8 mouse cellular contexts compared by ENCODE assay signal in genomic region chr4:150132692-150133271, GRCm38 (mm10). TPM values are rescaled to one million over a fixed set of nuclear protein-coding genes. Genes with fewer than 3 reads are reported as not detected.
DNase-seq lines count a peak whose midpoint lies in the region; ATAC-seq and TF ChIP-seq lines count a peak whose summit lies in the region.

No protein-coding gene starts in this region.

- DNase-seq in ZHBTc4 (ENCODE audit: low read depth, low spot score) = peak; percentile 58
- peak; percentile 12 to 25 for DNase-seq in heart, postnatal 36 days
- DNase-seq in layer of hippocampus, adult 9-10 months (ENCODE audit: low spot score) = no peak
- DNase-seq in embryo, embryonic 10.5 days (ENCODE audit: low spot score) = no peak
- no peak for DNase-seq in cerebellum, adult 9-11 months

- H3K4me1 ChIP-seq in limb, embryonic 12.5 days (replicated peaks) = peaks cover 20% of the 10 kb centered on the region

- H3K27ac ChIP-seq in limb, embryonic 12.5 days = no peak overlapping the region

- H3K79me3 ChIP-seq in C2C12 (ENCODE audit: low read depth) = no peaks in the 10 kb centered on the region

- peak overlapping the region; percentile 48 for H3K4me2 ChIP-seq in limb, embryonic 12.5 days

- WGBS in limb, embryonic 12.5 days = 31% methylated on average over 24 of the region's 24 CpGs

- TF ChIP-seq CTCF in C2C12 (IDR thresholded peaks at IDR 0.05; ENCODE audit: control insufficient read depth, insufficient read depth, insufficient read length) = no peak

- H3K36me3 ChIP-seq in C2C12 (ENCODE audit: control insufficient read depth, insufficient read depth) = no peaks in the 10 kb centered on the region
- no peaks in the 10 kb centered on the region for H3K36me3 ChIP-seq in limb, embryonic 12.5 days

- H3K27me3 ChIP-seq in C2C12 (ENCODE audit: control insufficient read depth, insufficient read depth, insufficient read length) = no peaks in the 10 kb centered on the region
- H3K27me3 ChIP-seq in limb, embryonic 12.5 days = no peaks in the 10 kb centered on the region; the same call in 1 of the 2 replicates

- no peaks in the 10 kb centered on the region for H3K9me3 ChIP-seq in limb, embryonic 12.5 days

- no peaks in the 10 kb centered on the region for H3K79me2 ChIP-seq in C2C12 (ENCODE audit: control insufficient read depth, insufficient read depth)

- intact Hi-C loops in heart, postnatal 36 days (cut with DNase I) = no loop called here

- H3ac ChIP-seq in C2C12 (ENCODE audit: control insufficient read depth, insufficient read length, low read depth) = no peak overlapping the region

- no peak for ATAC-seq in limb, embryonic 12.5 days (ENCODE audit: insufficient number of reproducible peaks, insufficient read depth, low FRiP score, low TSS enrichment, low read depth)
- 0 out of 2 replicates have a peak, but pooled peaks have one; percentile 29 for ATAC-seq in monocyte, adult 5-6 weeks (replicated peaks; ENCODE audit: insufficient number of reproducible peaks, low FRiP score, low TSS enrichment, poor library complexity, severe bottlenecking)

- no peak overlapping the region for H3K9ac ChIP-seq in limb, embryonic 12.5 days (replicated peaks)

- H3K4me3 ChIP-seq in C2C12 (ENCODE audit: insufficient read depth, poor library complexity, severe bottlenecking) = no peak overlapping the region
- H3K4me3 ChIP-seq in limb, embryonic 12.5 days (replicated peaks) = peak overlapping the region; percentile 20; the same call in 1 of the 2 replicates

TF ChIP-seq in C2C12, 6 proteins besides CTCF, POLR2A, EP300 and RAD21:
- TF ChIP-seq MYOD1 (IDR thresholded peaks at IDR 0.05; ENCODE audit: control insufficient read depth, insufficient read length, low read depth) (no peak), MAX (IDR thresholded peaks at IDR 0.05) (peak; percentile 20)
TF ChIP-seq in C2C12: peak in this region for 1.

RNA-seq across cellular contexts. Expression of gene Slc2a5, which starts 13.7 kb away (rescaled TPM):
- polyA plus RNA-seq in C2C12 (2012; fragmentation: generic; extraction: Trizol) = not detected
- total RNA-seq in heart, postnatal 36 days (2021) = under 1 TPM; 0.11 TPM
- 1.6 and 1.9 TPM in 2 replicates for polyA plus RNA-seq in limb, embryonic 12.5 days (2016; fragmentation: Nextera tagmentation; extraction: Ambion mirVana)
- 0.10 TPM in 1 of 3 replicates, not detected in the others for total RNA-seq in monocyte, adult 5-6 weeks (2017)

RNA-seq across cellular contexts. Expression of gene Slc2a7, which starts 16.0 kb away (rescaled TPM):
- polyA plus RNA-seq in C2C12 (2012; fragmentation: generic; extraction: Trizol) = not detected
- not detected for total RNA-seq in heart, postnatal 36 days (2021)
- polyA plus RNA-seq in limb, embryonic 12.5 days (2016; fragmentation: Nextera tagmentation; extraction: Ambion mirVana) = not detected in 2 replicates
- total RNA-seq in monocyte, adult 5-6 weeks (2017) = not detected in 3 replicates

RNA-seq across cellular contexts. Expression of gene Gpr157, which starts 45.6 kb away (rescaled TPM):
- 0.25 TPM for polyA plus RNA-seq in C2C12 (2012; fragmentation: generic; extraction: Trizol)
- total RNA-seq in heart, postnatal 36 days (2021) = 10 to 100 TPM; 26.7 to 41.1 TPM
- polyA plus RNA-seq in limb, embryonic 12.5 days (2016; fragmentation: Nextera tagmentation; extraction: Ambion mirVana) = 0.79 and 1.0 TPM in 2 replicates
- total RNA-seq in monocyte, adult 5-6 weeks (2017) = 0.19 to 0.39 TPM (median 0.32 TPM) in 3 replicates

Comparison
In these comparisons a context has a peak if more than half of its experiments do, and no peak if none do; other contexts are left out.
1. DNase-seq: peak in ZHBTc4 (single experiment) and heart, postnatal 36 days (2 of 2); none in layer of hippocampus, adult 9-10 months (single experiment), embryo, embryonic 10.5 days (single experiment) and cerebellum, adult 9-11 months (single experiment).
2. RNA of gene Gpr157, which starts 45.6 kb away (total RNA-seq): 26.7 to 41.1 TPM in heart, postnatal 36 days; 0.19 to 0.39 TPM in monocyte, adult 5-6 weeks; every median in the first group is over 10 times any median in the second.